Mouse (Mus musculus) left cerebral cortex, postnatal 14 days (tissue): ENCODE results near the gene Fndc10. TPM values are rescaled to one million over a fixed set of nuclear protein-coding genes. Genes with fewer than 3 reads are reported as not detected.
"Not testable (repeated sequence)": the region's sequence is repeated elsewhere in the genome, so short reads cannot be mapped to it uniquely, and the experiment has no call there.

Experiments
- DNase-seq, 2 experiments: peaks; one replicate each; pipeline ENCODE4 v3.0.0; 2021 to 2022; ENCODE audit warnings: low spot score in 2 of 2, mixed read lengths in 1 of 2
- intact Hi-C: fragments of 180-260 bp; cut with DNase I; formaldehyde crosslinking; loops from one replicate; pipeline ENCODE4 v1.15.1; 2025
- total RNA-seq, 2 experiments: library from RNA; stranded (reverse); gene quantifications; 2 replicates each; pipeline ENCODE4 v1.2.3; 2021

The Fndc10 gene
- total RNA-seq, 2 experiments from 2014 or later, result 22.8 to 26.0 TPM

DNA sequence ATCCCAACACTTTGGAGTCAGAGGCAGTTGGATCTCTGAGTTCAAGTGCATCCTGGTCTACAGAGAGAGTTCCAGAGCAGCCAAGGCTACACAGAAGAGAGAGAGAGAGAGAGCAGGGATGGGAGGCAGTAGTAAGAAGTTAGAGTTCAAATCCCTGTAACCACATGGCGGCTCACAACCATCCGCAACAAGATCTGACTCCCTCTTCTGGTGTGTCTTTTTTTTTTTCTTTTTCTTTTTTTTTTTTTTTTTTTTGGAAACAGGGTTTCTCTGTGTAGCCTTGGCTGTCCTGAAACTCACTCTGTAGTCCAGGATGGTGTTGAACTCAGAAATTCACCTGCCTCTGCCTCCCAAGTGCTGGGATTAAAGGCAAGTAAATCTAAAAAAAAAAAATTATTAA lies 22.1 kb upstream of the Fndc10 start:
- DNase-seq, result no peak
- intact Hi-C loops, result no loop called here

DNA sequence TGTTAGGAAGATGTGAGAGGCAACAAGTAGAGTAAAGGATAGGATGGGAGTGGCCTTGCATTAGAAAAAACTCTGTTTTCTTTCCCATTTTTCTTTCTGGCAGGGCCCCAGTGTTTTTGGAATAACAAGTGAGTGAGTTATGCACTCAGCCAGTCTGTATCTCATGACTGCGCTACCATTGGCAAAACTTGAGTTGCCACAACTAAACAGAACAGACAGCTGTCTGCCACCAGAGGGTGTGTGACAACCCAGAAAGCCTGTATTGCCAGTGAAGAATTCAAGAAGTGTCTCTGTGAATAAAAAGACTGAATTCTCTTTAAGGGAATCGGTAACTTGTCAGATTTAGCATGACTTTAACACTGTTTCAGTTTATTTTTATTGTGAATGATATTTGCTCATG lies 18.2 kb upstream of the Fndc10 start:
- no peak for DNase-seq
- intact Hi-C loops, result no loop called here

DNA sequence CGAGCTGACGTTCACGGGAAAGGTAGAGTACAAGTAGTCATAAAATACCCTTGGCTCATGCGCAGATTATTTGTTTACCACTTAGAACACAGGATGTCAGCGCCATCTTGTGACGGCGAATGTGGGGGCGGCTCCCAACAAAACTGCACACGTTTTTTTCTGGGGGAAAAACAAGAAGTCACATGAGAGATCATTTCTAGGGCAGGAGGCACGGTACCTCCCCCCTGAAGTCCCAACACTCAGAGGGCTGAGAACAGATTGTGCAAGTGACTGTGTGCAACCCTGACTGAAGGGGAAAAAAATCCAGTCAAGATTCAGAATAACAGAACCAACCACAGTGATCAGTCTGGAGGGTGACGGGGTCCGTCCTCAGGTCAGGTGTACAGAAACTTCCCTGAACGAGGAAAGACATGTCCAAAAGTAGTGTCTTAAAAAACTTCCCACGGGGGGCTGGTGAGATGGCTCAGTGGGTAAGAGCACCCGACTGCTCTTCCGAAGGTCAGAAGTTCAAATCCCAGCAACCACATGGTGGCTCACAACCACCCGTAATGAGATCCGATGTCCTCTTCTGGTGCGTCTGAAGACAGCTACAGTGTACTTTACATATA lies 10.4 kb upstream of the Fndc10 start:
- DNase-seq, intact Hi-C loops: not testable (repeated sequence)

DNA sequence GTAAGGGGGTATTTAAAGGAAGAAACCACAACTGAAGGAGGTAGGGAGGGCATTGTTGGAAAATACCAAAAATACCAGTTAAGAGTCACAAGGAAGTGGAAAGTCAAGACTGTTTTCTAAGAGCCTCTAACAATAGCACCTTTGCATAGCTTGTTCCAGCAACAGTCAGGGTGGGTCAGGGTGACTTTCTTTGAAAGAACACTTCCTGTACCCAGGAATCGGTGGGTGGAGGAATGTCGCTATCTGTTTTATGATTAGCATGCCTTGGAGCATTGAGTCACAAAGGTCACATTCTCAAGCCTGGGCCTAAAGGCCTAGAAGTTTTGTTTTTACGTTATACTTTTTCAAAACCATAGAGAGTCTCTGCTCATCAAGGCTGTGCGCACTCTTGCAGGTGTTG lies 6.4 kb upstream of the Fndc10 start:
- DNase-seq, intact Hi-C loops: not testable (repeated sequence)

DNA sequence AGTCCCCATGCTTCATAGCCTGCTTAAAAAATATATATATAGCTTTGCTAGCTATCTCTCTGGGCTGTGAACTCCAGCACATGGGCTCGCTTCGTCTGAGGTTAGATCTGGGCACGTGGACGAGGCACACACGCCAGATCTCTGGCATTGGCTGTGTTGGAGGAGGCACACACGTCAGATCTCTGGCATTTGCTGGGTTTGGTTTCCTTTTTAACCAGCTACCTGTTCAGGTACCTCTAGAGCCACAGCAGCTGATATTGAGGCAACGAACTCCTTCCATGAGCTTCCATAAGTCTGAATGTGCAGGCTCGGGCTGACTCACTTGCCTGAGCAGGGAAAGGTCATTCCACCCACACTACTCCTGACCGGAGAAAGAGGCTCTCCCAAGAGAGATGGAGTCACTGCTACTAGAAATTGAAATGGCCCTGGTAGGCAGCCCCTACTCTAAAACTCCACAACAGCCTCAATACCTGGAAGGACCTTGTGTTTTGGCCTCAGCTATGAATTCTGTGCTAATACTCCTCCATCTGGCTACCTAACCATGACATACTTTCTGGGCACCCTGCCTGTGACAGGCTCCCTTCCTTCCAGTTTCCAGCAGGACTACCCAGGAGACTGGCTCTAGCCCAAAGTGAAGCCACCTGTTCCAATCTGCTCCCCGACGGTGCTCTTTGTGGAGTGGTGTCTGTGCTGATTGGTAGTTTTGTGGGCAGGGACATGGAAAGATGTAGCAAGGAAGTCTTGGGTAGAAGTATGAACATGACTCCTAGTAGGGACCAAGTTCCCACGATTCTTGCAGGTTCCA lies 3.4 kb upstream of the Fndc10 start:
- intact Hi-C loops, result no loop called here
- peak in 1 of 2 experiments; percentile 39 for DNase-seq

DNA sequence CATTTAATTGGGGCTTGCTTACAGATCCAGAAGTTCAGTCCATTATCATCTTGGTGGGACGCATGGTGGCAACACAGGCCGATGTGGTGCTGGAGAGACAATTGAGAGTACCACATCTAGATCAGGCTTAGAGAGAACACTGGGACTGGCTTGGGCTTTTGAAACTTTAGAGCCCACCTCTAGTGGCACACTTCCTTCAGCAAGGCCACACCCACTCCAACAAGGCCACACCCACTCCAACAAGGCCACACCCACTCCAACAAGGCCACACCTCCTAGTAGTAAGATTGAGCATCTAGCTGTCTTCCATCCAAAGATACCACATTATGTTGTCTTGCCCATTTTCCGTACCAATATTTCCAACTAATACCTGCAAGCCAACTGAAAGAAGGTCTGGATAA lies 1.7 kb upstream of the Fndc10 start:
- intact Hi-C loops, result no loop called here
- no peak for DNase-seq

DNA sequence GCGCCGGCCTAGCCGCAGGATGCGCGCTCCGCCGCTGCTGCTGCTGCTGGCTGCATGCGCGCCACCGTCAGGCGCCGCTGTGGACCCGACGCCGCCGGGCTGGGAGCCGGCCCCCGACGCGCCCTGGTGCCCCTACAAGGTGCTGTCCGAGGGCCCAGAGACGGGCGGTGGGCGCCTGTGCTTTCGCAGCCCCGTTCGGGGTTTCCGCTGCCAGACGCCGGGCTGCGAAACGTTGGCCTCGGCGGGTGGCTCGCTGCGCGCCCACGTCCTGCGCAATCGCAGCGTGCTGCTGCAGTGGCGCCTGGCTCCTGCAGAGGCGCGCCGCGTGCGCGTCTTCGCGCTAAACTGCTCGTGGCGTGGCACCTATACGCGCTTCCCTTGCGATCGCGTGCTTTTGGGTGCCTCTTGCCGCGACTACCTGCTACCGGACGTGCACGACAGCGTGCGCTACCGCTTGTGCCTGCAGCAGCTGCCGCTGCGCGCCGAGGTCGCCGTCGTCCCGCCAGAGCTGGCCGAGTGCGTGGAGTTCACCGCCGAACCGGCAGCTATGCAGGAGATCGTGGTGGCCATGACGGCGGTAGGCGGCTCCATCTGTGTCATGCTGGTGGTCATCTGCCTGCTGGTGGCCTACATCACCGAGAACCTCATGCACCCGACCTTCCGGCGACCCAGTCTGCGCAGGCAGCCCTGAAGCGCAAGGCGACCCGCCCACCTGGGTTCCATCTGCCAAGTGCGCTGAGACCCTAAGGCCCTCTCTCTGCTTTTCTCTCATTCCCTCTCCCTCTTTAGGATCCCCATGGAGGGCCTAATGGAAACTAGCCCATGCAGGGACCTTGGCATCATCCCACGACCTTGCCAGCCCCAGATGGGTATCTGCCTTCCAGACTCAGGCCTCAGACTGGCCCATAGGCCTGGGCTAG lies 600 bp downstream of the Fndc10 start:
- intact Hi-C loops, result no loop called here
- DNase-seq, result peak; percentile 87 to 90

DNA sequence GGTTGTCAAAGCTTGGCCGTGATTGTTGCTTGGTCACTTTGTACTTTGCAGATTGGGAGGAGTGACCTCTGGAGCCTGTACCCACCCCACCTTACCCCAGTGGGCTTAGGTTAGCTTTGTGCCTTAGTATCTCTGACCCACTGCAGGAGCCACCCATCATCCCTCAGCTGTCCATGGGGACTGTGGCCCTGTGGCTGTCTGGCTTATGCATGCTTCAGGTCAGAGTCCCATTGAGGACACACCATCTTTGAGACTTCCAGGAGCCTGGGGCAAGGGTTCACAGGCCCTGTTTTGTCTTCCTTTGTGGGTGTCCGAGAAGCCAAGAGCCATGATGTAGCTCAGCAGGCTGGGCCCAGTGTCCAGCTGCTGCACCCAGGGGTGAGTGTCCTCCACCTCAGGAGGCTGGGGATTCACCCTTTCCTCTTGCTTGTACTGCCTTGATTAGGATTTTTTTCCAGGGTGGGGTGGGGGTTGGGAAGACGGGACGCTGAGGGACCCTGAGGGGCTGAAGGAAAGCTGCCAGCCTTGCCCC lies 1.5 kb downstream of the Fndc10 start:
- intact Hi-C loops, result no loop called here

DNA sequence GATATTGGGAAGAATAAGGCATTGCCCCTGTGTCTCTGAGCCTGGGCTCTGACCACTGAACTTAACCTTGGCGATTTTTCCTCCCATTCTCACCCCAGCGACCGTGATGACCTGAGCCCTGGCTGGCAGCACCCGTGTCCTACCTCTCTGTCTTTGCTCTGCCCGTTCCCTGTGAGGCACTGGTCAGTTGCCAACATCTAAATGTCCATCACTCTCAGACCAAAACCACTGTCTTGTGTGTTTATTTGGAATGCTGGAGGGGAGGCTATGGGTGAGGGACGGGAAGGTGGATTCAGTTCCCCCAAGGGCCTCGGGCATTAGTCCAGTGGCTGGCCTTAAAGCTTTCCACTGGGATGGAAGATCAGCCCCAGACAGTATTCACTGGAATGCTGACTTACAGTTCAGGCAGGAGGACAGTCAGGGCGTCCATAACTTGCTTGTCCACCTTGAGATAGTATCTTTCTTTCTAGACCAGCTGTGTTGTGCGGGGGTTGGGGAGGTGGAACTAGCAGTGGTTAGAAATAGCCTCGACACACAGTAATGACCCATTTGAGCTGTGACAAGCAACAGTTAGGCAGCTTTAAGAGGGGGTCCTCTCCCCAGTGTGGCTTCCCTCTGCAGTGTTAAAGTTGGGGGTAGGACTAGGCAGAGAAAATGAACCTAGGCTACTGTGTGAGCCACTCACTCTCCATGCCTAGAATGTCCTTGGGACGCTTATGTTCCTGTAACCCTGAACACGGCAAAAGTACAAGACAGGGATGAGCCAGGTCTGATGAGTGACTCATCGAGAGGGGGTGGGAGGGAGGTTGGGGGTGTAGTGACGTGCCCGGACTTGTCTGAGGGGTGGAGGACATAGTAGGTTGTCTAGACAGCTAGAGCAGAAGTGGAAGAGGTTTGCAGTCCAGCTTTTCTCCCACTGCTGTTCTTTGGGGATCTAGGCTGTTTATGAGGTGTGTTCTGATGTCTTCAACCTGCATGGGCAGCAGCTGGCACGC lies 2.4 kb downstream of the Fndc10 start:
- DNase-seq, result no peak
- intact Hi-C loops, result no loop called here

More for the DNA sequence above, 1.5 kb downstream of the Fndc10 start:
- DNase-seq, result no peak

DNA sequence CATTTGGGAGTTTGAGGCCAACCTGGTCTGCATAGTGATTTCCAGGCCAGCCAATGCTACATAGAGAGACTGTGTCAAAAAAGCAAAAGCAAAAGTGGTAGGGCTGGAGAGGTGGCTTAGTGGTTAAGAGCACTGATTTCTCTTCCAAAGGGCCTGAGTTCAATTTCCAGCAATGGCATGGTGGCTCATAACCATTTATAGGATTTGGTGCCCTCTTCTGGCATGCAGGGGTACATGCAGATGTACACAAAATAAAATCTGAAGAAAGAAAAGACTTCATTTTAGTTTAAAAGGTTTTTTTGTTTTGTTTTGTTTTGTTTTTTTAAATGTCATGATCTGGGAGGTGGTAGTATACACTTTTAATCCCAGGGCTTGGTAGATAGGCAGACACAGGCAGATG lies 6.3 kb downstream of the Fndc10 start:
- intact Hi-C loops, result loop anchor here (5.0 kb wide), 1 partner anchor 73 kb away; no protein-coding TSS in a partner anchor

DNA sequence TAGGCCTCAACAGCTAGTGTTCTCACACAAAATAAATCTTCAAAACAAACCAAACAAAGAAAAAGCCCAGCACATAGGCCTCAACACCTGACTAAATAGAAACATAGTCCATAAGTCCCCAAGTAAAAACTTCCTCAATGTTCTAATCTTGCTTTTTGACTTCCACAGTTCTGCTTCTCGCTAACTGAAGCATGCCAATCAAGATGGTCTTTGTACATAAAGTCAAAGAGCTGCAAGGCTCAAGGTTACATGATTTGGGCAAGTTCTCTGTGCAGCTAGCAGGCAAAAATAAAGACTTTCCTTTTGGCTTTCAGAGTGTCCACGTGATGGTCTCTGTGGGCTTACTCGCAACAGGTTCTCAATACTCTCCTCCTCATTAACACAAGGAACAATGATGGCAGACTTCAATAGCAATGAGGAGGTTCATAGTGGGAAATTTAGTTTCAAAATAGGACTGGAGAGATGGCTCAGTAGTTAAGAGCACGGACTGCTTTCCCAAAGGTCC lies 9.3 kb downstream of the Fndc10 start:
- no peak for DNase-seq
- intact Hi-C loops, result loop anchor here (5.0 kb wide), 1 partner anchor 76 kb away; no protein-coding TSS in a partner anchor

More for the DNA sequence above, 6.3 kb downstream of the Fndc10 start:
- DNase-seq, result no peak

DNA sequence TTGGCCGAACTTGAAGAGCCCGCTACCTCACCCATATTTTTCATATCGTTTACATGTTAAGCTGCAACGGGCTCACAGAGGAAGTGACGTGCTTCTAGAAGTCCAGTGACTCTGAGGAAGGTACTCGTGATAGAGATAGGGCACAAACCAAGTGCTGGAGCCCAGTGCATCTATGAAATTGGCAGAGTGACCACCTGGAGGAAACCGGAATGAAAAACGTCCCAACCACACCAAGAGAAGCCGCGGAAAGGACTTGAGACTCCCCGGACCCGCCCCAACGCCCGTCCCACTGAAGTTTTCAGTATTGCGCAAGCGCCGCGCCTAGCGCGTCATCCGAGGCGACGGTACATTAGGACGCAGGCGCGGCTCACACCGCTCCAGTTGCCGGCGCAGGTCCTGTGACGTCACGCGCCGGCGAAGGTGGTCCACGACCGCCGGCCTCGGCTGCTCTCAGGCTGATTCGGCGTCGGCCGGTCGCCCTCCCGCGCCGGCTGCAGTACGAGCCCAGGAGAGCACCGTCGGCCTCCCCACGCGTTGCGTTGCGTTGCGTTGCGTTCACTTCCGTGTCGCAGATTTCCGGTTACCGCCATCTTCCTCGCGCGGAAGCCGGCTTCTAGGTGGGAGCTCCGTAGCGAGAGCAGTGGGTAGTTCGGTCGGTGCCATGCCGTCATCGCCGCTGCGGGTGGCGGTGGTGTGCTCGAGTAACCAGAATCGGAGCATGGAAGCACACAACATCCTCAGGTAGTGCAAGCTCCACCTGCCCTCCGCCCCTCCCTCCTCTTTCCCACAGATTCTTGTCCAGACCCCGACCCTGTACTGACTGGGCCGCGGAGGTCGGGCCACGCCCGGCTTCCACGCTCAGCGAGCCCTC lies 10.8 kb downstream of the Fndc10 start, which contains the start of gene Ssu72:
Gene Ssu72, plus strand, starts transcription at position 80 of the 871 bp plus-strand sequence.
- intact Hi-C loops, result loop anchor here (5.0 kb wide), 2 partner anchors 38 to 78 kb away; partner anchors contain the start of gene Mib2
- DNase-seq, result peak; percentile 92 to 95

DNA sequence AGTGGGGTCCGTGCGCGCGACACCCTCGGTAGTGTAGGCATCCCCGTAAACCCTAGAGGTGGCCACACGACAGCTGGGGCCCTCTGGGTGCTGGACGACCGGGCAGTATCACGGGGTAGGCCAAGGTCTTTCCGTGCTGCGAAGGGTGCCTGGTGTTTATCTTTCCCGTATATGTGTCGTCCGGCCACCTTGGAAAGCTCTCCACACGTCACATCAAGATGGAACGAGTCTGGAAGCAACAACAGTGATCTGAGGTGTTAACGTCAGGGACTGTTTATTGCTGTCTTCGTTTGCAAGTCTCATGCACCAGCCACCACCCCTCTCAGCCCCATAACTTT lies 11.4 kb downstream of the Fndc10 start:
- no peak for DNase-seq
- intact Hi-C loops, result loop anchor here (5.0 kb wide), 1 partner anchor 38 kb away; the partner anchor contains the start of gene Mib2

DNA sequence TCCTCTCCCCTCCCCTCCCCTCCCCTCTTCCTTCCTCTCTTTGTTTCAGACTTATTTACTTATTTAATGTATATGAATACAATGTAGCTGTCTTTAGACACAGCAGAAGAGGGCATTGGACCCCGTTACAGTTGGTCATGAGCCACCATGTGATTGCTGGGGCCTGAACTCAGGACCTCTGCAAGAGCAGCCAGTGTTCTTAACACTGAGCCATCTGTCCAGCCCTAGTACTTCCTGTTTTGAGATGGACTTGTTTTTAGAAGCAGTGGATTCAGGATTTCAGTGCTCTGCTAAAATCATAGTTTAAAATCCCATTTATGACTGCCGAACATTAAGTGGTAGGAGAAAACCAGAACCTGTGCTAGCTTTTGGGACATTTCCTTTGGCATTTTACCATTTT lies 14.4 kb downstream of the Fndc10 start:
- intact Hi-C loops, result loop anchor here (5.0 kb wide), 1 partner anchor 41 kb away; the partner anchor contains the start of gene Mib2
- no peak for DNase-seq

DNA sequence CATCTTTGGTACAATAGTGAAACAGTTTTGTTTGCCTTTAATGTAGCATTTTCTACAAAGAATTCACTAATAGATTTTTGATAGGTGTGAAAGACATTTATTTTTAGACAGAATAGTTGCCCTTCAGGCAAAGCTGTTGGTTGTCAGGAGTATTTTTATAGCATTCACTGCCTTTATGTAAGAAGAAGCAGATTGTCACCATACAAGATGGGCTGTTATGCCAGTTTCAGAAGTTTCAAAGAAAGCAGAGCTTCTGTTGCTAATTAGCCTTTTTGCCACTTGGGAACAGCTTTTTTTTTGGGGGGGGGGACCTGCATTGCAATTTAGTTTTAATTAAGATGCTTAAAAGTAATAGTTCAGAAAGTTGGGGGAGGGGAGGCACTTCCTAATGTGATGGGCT lies 14.8 kb downstream of the Fndc10 start:
- intact Hi-C loops, result loop anchor here (5.0 kb wide), 1 partner anchor 42 kb away; the partner anchor contains the start of gene Mib2
- DNase-seq, result peak in 1 of 2 experiments; percentile 54

DNA sequence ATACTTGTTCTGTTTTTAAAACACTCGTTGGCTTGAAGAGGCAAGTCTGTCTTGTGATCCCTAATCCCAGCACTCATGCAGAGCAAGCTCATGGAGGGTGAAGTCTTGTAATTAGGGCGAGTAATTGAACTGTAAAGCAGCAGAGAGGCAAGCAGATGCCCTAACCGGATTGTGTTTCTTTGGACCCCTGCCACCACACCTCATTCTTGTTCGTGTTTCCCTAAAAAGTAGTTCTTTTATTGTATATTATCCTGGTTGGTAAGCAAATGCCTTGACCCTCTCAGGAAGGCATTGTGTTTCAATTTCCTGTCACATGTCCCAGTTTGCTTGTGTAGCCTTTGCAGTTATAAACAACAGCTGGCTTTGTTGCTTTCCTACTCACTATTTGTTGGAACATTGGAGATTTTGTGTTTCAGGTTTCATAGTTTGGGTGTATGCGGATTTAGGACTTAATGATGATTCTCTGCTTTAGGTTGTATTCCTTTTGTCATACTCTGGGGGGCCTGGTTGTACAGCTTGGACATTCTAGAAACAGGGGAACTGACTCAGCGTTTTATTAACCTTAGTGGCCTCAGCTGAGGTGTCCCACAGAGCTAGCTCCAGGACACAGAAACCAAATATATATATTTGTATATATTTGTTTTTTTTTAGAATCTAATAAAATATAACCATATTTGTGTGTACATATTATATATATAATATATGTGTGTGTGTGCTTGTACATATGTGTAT lies 16.5 kb downstream of the Fndc10 start:
- no peak for DNase-seq
- intact Hi-C loops, result no loop called here
